Mouse (Mus musculus): ENCODE results near the gene Gm21738. TPM values are rescaled to one million over a fixed set of nuclear protein-coding genes. Genes with fewer than 3 reads are reported as not detected.

Gm21738 gene
- polyA plus RNA-seq (2012), result 9.5 and 13.2 TPM in 2 replicates

DNA sequence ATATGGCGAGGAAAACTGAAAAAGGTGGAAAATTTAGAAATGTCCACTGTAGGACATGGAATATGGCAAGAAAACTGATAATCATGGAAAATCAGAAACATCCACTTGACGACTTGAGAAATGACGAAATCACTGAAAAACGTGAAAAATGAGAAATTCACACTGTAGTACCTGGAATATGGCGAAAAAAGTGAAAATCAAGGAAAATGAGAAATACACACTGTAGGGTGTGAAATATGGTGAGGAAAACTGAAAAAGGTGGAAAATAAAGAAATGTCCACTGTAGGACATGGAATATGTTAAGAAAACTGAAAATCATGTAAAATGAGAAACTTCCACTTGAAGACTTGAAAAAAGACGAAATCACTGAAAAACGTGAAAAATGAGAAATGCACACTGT, at the start of gene Gm21738:
TSS of gene Gm21738 (minus strand) at position 101 of the 400 bp plus-strand sequence.

Other genes starting within 250 kb of the Gm21738 start
- gene Gm2244, start 131.0 kb upstream of the Gm21738 start, polyA plus RNA-seq (2012), result 0.09 TPM in 1 of 2 replicates, not detected in the other
- gene Gm2237, start 166.2 kb upstream of the Gm21738 start, polyA plus RNA-seq (2012), result 0.04 TPM in 1 of 2 replicates, not detected in the other
- not detected in 2 replicates for gene Gm5458, start 183.7 kb upstream of the Gm21738 start, polyA plus RNA-seq (2012)